Mouse (Mus musculus) kidney, embryonic 16.5 days (tissue): ENCODE data around the gene Olfr524. TPM values are rescaled to one million over a fixed set of nuclear protein-coding genes. Genes with fewer than 3 reads are reported as not detected.

Source experiments
- ATAC-seq: fragments of 200-750 bp; cut with Nextera tagmentation; 2 replicates; pipeline ENCODE4 v1.8.0; 2017; ENCODE audit warnings: moderate TSS enrichment; ENCODE audit not compliant: low FRiP score, low TSS enrichment
- H3K27ac ChIP-seq: fragments of 300-500 bp; sonication (generic); 2 replicates; pipeline ENCODE4 v1.5.1; 2014; ENCODE audit warnings: low read length
- H3K27me3 ChIP-seq: fragments of 300-500 bp; sonication (generic); 2 replicates; pipeline ENCODE4 v1.6.1; 2014; ENCODE audit warnings: low read length, control low read depth, mixed read lengths; ENCODE audit not compliant: insufficient read depth
- H3K36me3 ChIP-seq: fragments of 300-500 bp; sonication (generic); 2 replicates; pipeline ENCODE4 v1.6.1; 2014; ENCODE audit warnings: low read length, control low read depth, mixed read lengths; ENCODE audit not compliant: insufficient read depth
- H3K4me1 ChIP-seq: fragments of 300-500 bp; sonication (generic); 2 replicates; pipeline ENCODE4 v1.6.1; 2014; ENCODE audit warnings: low read length, control low read depth, mixed read lengths; ENCODE audit not compliant: insufficient read depth
- H3K4me2 ChIP-seq: fragments of 300-500 bp; sonication (generic); replicated peaks from 2 replicates; pipeline ENCODE4 v1.6.1; 2014; ENCODE audit warnings: low read depth, low read length
- H3K4me3 ChIP-seq: fragments of 300-500 bp; sonication (generic); 2 replicates; pipeline ENCODE4 v1.5.1; 2014; ENCODE audit warnings: mild to moderate bottlenecking, low read length
- H3K9ac ChIP-seq: fragments of 300-500 bp; sonication (generic); replicated peaks from 2 replicates; pipeline ENCODE4 v1.6.1; 2014; ENCODE audit warnings: low read length
- H3K9me3 ChIP-seq: fragments of 300-500 bp; sonication (generic); 2 replicates; pipeline ENCODE4 v1.6.1; 2016; ENCODE audit warnings: low read length, control low read depth
- WGBS: fragments of 180-500 bp; shearing (Covaris S2); extraction: QIAGEN DNeasy Blood & Tissue Kit; methylation state at CpG from one replicate; pipeline ENCODE4 v1.1.7; 2014; 5-methylcytosine and 5-hydroxymethylcytosine counted together
- polyA plus RNA-seq: library from polyadenylated mRNA; unstranded; fragments of >200 nt; fragmentation: Nextera tagmentation; extraction: Ambion mirVana; gene quantifications from 2 replicates; pipeline ENCODE4 v1.2.1, GENCODE M21; 2015

Gene Olfr524
- polyA plus RNA-seq, 1 experiment from 2014 or later: not detected

- 88% methylated on average over 1 of the region's 1 CpGs for WGBS
- H3K4me3 ChIP-seq: no peak overlapping the region
- no peak overlapping the region for H3K4me2 ChIP-seq
- no peak overlapping the region for H3K9ac ChIP-seq
- no peaks in the 10 kb centered on the region for H3K27me3 ChIP-seq
- ATAC-seq: no peak
- peaks cover 9% of the 10 kb centered on the region; the same call in 1 of the 2 replicates for H3K9me3 ChIP-seq
- no peak overlapping the region for H3K27ac ChIP-seq
- no peaks in the 10 kb centered on the region for H3K4me1 ChIP-seq
- H3K36me3 ChIP-seq: no peaks in the 10 kb centered on the region
Observed at GRCm38 (mm10) chr7:140167950-140168349, 37.8 kb downstream of the Olfr524 start.

GRCm38 (mm10) chr7:140164664-140165063 lies 41.1 kb downstream of the Olfr524 start, which contains the start of gene Olfr522:
TSS of gene Olfr522 (minus strand) at chr7:140164764.
- Histone ChIP-seq H3K27me3 (no peaks in the 10 kb centered on the region), H3K27ac (no peak within 1 kb of the TSS), H3K4me1 (no peaks in the 10 kb centered on the region), H3K9ac (no peak within 1 kb of the TSS), H3K36me3 (no peaks in the 10 kb centered on the region), H3K4me3 (no peak within 1 kb of the TSS), H3K4me2 (no peak within 1 kb of the TSS), H3K9me3 (peaks cover 5% of the 10 kb centered on the region; the same call in 1 of the 2 replicates)
- ATAC-seq: no peak
- 73% methylated on average over 7 of the region's 7 CpGs for WGBS

- H3K9ac ChIP-seq: no peak overlapping the region
- H3K9me3 ChIP-seq: no peaks in the 10 kb centered on the region
- no peak for ATAC-seq
- peaks cover 3% of the 10 kb centered on the region; the same call in 1 of the 2 replicates for H3K27me3 ChIP-seq
- H3K4me2 ChIP-seq: no peak overlapping the region
- WGBS: 85% methylated on average over 3 of the region's 3 CpGs
- no peaks in the 10 kb centered on the region for H3K36me3 ChIP-seq
- H3K4me3 ChIP-seq: no peak overlapping the region
- no peak overlapping the region for H3K27ac ChIP-seq
- H3K4me1 ChIP-seq: no peaks in the 10 kb centered on the region
Observed at GRCm38 (mm10) chr7:140160363-140160762, 45.4 kb downstream of the Olfr524 start.

GRCm38 (mm10) chr7:140154218-140154927 lies 51.4 kb downstream of the Olfr524 start, which contains the start of gene Sprn:
TSS of gene Sprn (minus strand) at chr7:140154877.
- Histone ChIP-seq H3K27me3 (peaks cover 22% of the 10 kb centered on the region), H3K36me3 (no peaks in the 10 kb centered on the region), H3K4me3 (peak within 1 kb of the TSS; percentile 27), H3K4me1 (peaks cover 9% of the 10 kb centered on the region; the same call in 1 of the 2 replicates), H3K4me2 (peak within 1 kb of the TSS; percentile 43), H3K9ac (0 out of 2 replicates have a peak within 1 kb of the TSS, but pooled peaks have one; percentile 27), H3K9me3 (no peaks in the 10 kb centered on the region), H3K27ac (no peak within 1 kb of the TSS)
- WGBS: 4% methylated on average over 28 of the region's 28 CpGs
- ATAC-seq: 0 out of 2 replicates have a peak, but pooled peaks have one; percentile 23

- ATAC-seq: no peak
- no peaks in the 10 kb centered on the region for H3K36me3 ChIP-seq
- H3K27ac ChIP-seq: no peak overlapping the region
- H3K4me1 ChIP-seq: peaks cover 9% of the 10 kb centered on the region; the same call in 1 of the 2 replicates
- no peaks in the 10 kb centered on the region for H3K9me3 ChIP-seq
- peak overlapping the region; percentile 27; the same call in 1 of the 2 replicates for H3K4me3 ChIP-seq
- no peak overlapping the region for H3K9ac ChIP-seq
- H3K4me2 ChIP-seq: peak overlapping the region; percentile 50
- H3K27me3 ChIP-seq: peaks cover 20% of the 10 kb centered on the region
- WGBS: 21% methylated on average over 4 of the region's 4 CpGs
Observed at GRCm38 (mm10) chr7:140153829-140154217, 51.9 kb downstream of the Olfr524 start.

- Histone ChIP-seq H3K27me3 (peaks cover 19% of the 10 kb centered on the region), H3K9ac (peak overlapping the region; percentile 34; the same call in 1 of the 2 replicates), H3K36me3 (no peaks in the 10 kb centered on the region), H3K27ac (no peak overlapping the region), H3K4me1 (peaks cover 9% of the 10 kb centered on the region; the same call in 1 of the 2 replicates), H3K4me3 (peak overlapping the region; percentile 34), H3K9me3 (no peaks in the 10 kb centered on the region), H3K4me2 (peak overlapping the region; percentile 50)
- ATAC-seq: no peak
- 5% methylated on average over 28 of the region's 28 CpGs for WGBS
Observed at GRCm38 (mm10) chr7:140153383-140153782, 52.4 kb downstream of the Olfr524 start.

Other genes starting within 250 kb of the Olfr524 start
- gene 6430531B16Rik, start 227.2 kb downstream of the Olfr524 start, polyA plus RNA-seq: 0.71 and 0.94 TPM in 2 replicates
- 1.6 and 1.8 TPM in 2 replicates for gene Adam8, start 213.4 kb downstream of the Olfr524 start, polyA plus RNA-seq
- 38.0 and 40.6 TPM in 2 replicates for gene Zfp511, start 169.6 kb downstream of the Olfr524 start, polyA plus RNA-seq
- gene Tubgcp2, start 169.3 kb downstream of the Olfr524 start, polyA plus RNA-seq: 57.7 and 58.8 TPM in 2 replicates
- not detected in 2 replicates for gene Msx3, start 156.9 kb downstream of the Olfr524 start, polyA plus RNA-seq
- gene Caly, start 123.4 kb downstream of the Olfr524 start, polyA plus RNA-seq: 0.99 and 1.9 TPM in 2 replicates
- gene Prap1, start 112.6 kb downstream of the Olfr524 start, polyA plus RNA-seq: 0.27 and 0.62 TPM in 2 replicates
- 36.1 and 41.3 TPM in 2 replicates for gene Fuom, start 103.5 kb downstream of the Olfr524 start, polyA plus RNA-seq
- gene Paox, start 90.2 kb downstream of the Olfr524 start, polyA plus RNA-seq: 20.2 and 23.5 TPM in 2 replicates
- gene Echs1, start 89.5 kb downstream of the Olfr524 start, polyA plus RNA-seq: 183 and 199 TPM in 2 replicates
- 30.5 and 33.8 TPM in 2 replicates for gene Mtg1, start 68.4 kb downstream of the Olfr524 start, polyA plus RNA-seq
- 0.41 and 0.51 TPM in 2 replicates for gene Sprn, start 51.1 kb downstream of the Olfr524 start, polyA plus RNA-seq
- not detected in 2 replicates for gene Olfr522, start 41.2 kb downstream of the Olfr524 start, polyA plus RNA-seq
- gene Olfr523, start 32.7 kb downstream of the Olfr524 start, polyA plus RNA-seq: not detected in 2 replicates
- gene Cd163l1, start 12.3 kb upstream of the Olfr524 start, polyA plus RNA-seq: 0.04 TPM in 1 of 2 replicates, not detected in the other
- not detected in 2 replicates for gene 5830411N06Rik, start 41.3 kb upstream of the Olfr524 start, polyA plus RNA-seq
- not detected in 2 replicates for gene Olfr525, start 114.9 kb upstream of the Olfr524 start, polyA plus RNA-seq
- gene Olfr527, start 128.1 kb upstream of the Olfr524 start, polyA plus RNA-seq: not detected in 2 replicates
- not detected in 2 replicates for gene Olfr60, start 155.7 kb upstream of the Olfr524 start, polyA plus RNA-seq
- not detected in 2 replicates for gene Olfr530, start 170.4 kb upstream of the Olfr524 start, polyA plus RNA-seq
- not detected in 2 replicates for gene Olfr531, start 197.0 kb upstream of the Olfr524 start, polyA plus RNA-seq
- gene Olfr532, start 215.7 kb upstream of the Olfr524 start, polyA plus RNA-seq: not detected in 2 replicates